Mouse (Mus musculus): ENCODE data around the gene Arhgap40. TPM values are rescaled to one million over a fixed set of nuclear protein-coding genes. Genes with fewer than 3 reads are reported as not detected.

Arhgap40 gene
- polyA plus RNA-seq, 1 experiment from 2014 or later = 0.46 TPM

- peak overlapping the region; percentile 54 for H3K27ac ChIP-seq (replicated peaks)
- H3K9ac ChIP-seq (replicated peaks) = no peak overlapping the region
- H3K4me1 ChIP-seq = peaks cover 35% of the 10 kb centered on the region
- H3K9me3 ChIP-seq = no peaks in the 10 kb centered on the region
- no peak overlapping the region for H3K4me2 ChIP-seq (replicated peaks)
- no peak overlapping the region for H3K4me3 ChIP-seq
- peak; percentile 41; the same call in 1 of the 2 replicates for ATAC-seq (ENCODE audit: low FRiP score, low read depth)
- no peaks in the 10 kb centered on the region for H3K36me3 ChIP-seq
- 38% methylated on average over 8 of the region's 8 CpGs for WGBS
- peaks cover 15% of the 10 kb centered on the region for H3K27me3 ChIP-seq
These were observed 76.1 kb downstream of the Arhgap40 start for GRCm38 (mm10) chr2:158588524-158589271.

DNA sequence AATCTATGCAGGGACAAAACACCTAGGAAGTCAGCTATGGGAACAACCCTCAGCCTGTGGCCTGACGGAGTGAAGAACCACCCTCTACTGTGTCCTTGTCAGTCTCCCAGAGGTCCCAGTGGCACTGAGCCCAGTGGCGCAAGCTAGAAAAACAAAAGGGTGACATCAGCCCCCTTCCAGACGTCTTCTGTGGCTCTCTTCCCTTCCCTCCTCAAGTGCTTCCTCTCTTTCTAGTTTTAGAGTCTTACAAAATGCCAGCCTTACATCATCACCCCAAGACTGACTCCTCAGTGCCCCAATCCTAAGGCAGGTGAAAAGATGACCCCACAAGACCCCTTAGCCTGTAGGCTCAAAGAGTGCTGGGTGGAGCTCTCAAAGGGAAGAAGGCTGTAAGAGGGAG, 77.9 kb downstream of the Arhgap40 start:
- no peak overlapping the region for H3K9ac ChIP-seq (replicated peaks)
- H3K27ac ChIP-seq (replicated peaks) = no peak overlapping the region
- peaks cover 9% of the 10 kb centered on the region for H3K27me3 ChIP-seq
- no peaks in the 10 kb centered on the region for H3K9me3 ChIP-seq
- WGBS = 63% methylated on average over 3 of the region's 3 CpGs
- no peaks in the 10 kb centered on the region for H3K36me3 ChIP-seq
- H3K4me2 ChIP-seq (replicated peaks) = no peak overlapping the region
- no peak for ATAC-seq (ENCODE audit: low FRiP score, low read depth)
- no peak overlapping the region for H3K4me3 ChIP-seq
- H3K4me1 ChIP-seq = peaks cover 37% of the 10 kb centered on the region

- WGBS = 49% methylated on average over 5 of the region's 5 CpGs
- Histone ChIP-seq H3K4me1 (peaks cover 43% of the 10 kb centered on the region), H3K9ac (replicated peaks) (no peak overlapping the region), H3K4me2 (replicated peaks) (no peak overlapping the region), H3K4me3 (no peak overlapping the region), H3K27me3 (peaks cover 9% of the 10 kb centered on the region), H3K27ac (replicated peaks) (0 out of 2 replicates have a peak overlapping the region, but pooled peaks have one; percentile 5), H3K9me3 (no peaks in the 10 kb centered on the region), H3K36me3 (no peaks in the 10 kb centered on the region)
- ATAC-seq (ENCODE audit: low FRiP score, low read depth) = 0 out of 2 replicates have a peak, but pooled peaks have one; percentile 34
These were observed 78.7 kb downstream of the Arhgap40 start for GRCm38 (mm10) chr2:158591286-158591685.

- no peak overlapping the region for H3K9ac ChIP-seq (replicated peaks)
- peaks cover 38% of the 10 kb centered on the region for H3K4me1 ChIP-seq
- no peaks in the 10 kb centered on the region for H3K36me3 ChIP-seq
- no peak overlapping the region for H3K4me2 ChIP-seq (replicated peaks)
- no peak for ATAC-seq (ENCODE audit: low FRiP score, low read depth)
- 88% methylated on average over 4 of the region's 4 CpGs for WGBS
- no peak overlapping the region for H3K4me3 ChIP-seq
- H3K27me3 ChIP-seq = peaks cover 10% of the 10 kb centered on the region
- H3K27ac ChIP-seq (replicated peaks) = no peak overlapping the region
- no peaks in the 10 kb centered on the region for H3K9me3 ChIP-seq
These were observed 80.8 kb downstream of the Arhgap40 start for GRCm38 (mm10) chr2:158593371-158593770.

GRCm38 (mm10) chr2:158595103-158595502, 82.5 kb downstream of the Arhgap40 start:
- peak overlapping the region; percentile 21 for H3K4me2 ChIP-seq (replicated peaks)
- peaks cover 15% of the 10 kb centered on the region for H3K27me3 ChIP-seq
- peaks cover 26% of the 10 kb centered on the region for H3K4me1 ChIP-seq
- ATAC-seq (ENCODE audit: low FRiP score, low read depth) = peak; percentile 73
- WGBS = 0% methylated on average over 12 of the region's 12 CpGs
- no peaks in the 10 kb centered on the region for H3K36me3 ChIP-seq
- H3K9me3 ChIP-seq = no peaks in the 10 kb centered on the region
- H3K9ac ChIP-seq (replicated peaks) = no peak overlapping the region
- peak overlapping the region; percentile 62 for H3K27ac ChIP-seq (replicated peaks)
- no peak overlapping the region for H3K4me3 ChIP-seq

DNA sequence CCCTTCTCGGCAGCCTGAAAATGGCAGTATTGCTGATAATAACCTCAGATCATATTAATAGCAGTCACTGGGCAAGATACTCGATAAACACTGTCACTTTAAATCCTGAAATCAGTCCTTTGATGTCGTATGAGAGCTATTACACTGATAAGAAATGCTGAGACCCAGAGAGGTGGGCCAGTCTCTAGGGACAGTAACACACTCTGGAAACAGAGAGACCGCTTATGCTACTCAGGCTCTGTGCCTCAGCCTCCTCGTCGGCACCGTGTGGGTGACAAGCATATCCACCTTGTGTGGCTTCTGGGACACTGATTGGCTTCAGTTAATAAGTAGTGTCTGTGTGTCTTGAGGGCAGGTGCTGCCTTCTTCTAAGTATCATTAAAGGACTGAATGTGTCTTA, 83.0 kb downstream of the Arhgap40 start:
- H3K4me1 ChIP-seq = peaks cover 24% of the 10 kb centered on the region
- H3K4me2 ChIP-seq (replicated peaks) = peak overlapping the region; percentile 21
- 21% methylated on average over 7 of the region's 7 CpGs for WGBS
- no peak overlapping the region for H3K9ac ChIP-seq (replicated peaks)
- H3K9me3 ChIP-seq = no peaks in the 10 kb centered on the region
- peak overlapping the region; percentile 62 for H3K27ac ChIP-seq (replicated peaks)
- peaks cover 20% of the 10 kb centered on the region for H3K27me3 ChIP-seq
- H3K36me3 ChIP-seq = no peaks in the 10 kb centered on the region
- ATAC-seq (ENCODE audit: low FRiP score, low read depth) = 0 out of 2 replicates have a peak, but pooled peaks have one; percentile 55
- no peak overlapping the region for H3K4me3 ChIP-seq

DNA sequence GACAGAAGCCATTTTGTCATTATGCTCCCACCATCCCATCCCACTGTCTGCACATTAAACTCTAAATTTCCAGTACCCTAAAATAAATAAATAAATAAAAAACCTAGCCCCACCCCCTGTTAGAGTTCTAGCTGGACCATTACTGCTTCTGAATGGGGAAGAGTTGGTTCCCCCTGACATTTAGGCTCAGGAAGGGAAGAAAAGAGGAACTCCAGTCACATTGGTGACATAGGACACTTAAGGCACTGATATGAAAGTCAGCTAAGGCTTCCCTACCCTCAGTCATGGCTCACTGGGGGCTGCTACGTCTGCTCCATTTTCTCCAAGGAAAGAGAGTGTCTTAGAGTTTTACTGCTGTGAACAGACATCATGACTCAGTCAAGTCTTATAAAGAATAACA, 84.2 kb downstream of the Arhgap40 start:
- H3K27me3 ChIP-seq = peaks cover 23% of the 10 kb centered on the region
- H3K9me3 ChIP-seq = no peaks in the 10 kb centered on the region
- H3K4me2 ChIP-seq (replicated peaks) = no peak overlapping the region
- peaks cover 24% of the 10 kb centered on the region for H3K4me1 ChIP-seq
- no peak overlapping the region for H3K27ac ChIP-seq (replicated peaks)
- ATAC-seq (ENCODE audit: low FRiP score, low read depth) = no peak
- H3K9ac ChIP-seq (replicated peaks) = no peak overlapping the region
- H3K36me3 ChIP-seq = no peaks in the 10 kb centered on the region
- no peak overlapping the region for H3K4me3 ChIP-seq
- WGBS = 81% methylated on average over 1 of the region's 1 CpGs

Other genes with a start within 250 kb of the Arhgap40 start
- gene Lbp, start 206.3 kb upstream of the Arhgap40 start, polyA plus RNA-seq (2016; fragmentation: Nextera tagmentation; extraction: Ambion mirVana) = 2.0 and 2.4 TPM in 2 replicates
- gene Snhg11, start 137.2 kb upstream of the Arhgap40 start, polyA plus RNA-seq (2016; fragmentation: Nextera tagmentation; extraction: Ambion mirVana) = 74.5 and 80.3 TPM in 2 replicates
- gene Ralgapb, start 102.9 kb upstream of the Arhgap40 start, polyA plus RNA-seq (2016; fragmentation: Nextera tagmentation; extraction: Ambion mirVana) = 24.8 and 25.6 TPM in 2 replicates
- not detected in 2 replicates for gene Adig, start 10.2 kb upstream of the Arhgap40 start, polyA plus RNA-seq (2016; fragmentation: Nextera tagmentation; extraction: Ambion mirVana)
- gene Slc32a1, start 98.0 kb downstream of the Arhgap40 start, polyA plus RNA-seq (2016; fragmentation: Nextera tagmentation; extraction: Ambion mirVana) = 3.2 and 4.2 TPM in 2 replicates
- gene Actr5, start 112.1 kb downstream of the Arhgap40 start, polyA plus RNA-seq (2016; fragmentation: Nextera tagmentation; extraction: Ambion mirVana) = 21.7 and 23.7 TPM in 2 replicates
- 3.5 and 4.2 TPM in 2 replicates for gene Ppp1r16b, start 152.6 kb downstream of the Arhgap40 start, polyA plus RNA-seq (2016; fragmentation: Nextera tagmentation; extraction: Ambion mirVana)

All from midbrain, embryonic 12.5 days (tissue).